Mouse (Mus musculus) retina, adult 2 months (tissue): ENCODE results near the gene Nav1.

Source experiments
- DNase-seq: peaks from one replicate; pipeline ENCODE4 v3.0.0-alpha.2; 2012; ENCODE audit warnings: low read depth, low spot score

The Nav1 gene

GRCm38 (mm10) chr1:135617344-135617743 lies 10.2 kb upstream of the Nav1 start:
- no peak for DNase-seq

- DNase-seq, result peak; percentile 71
Measured at GRCm38 (mm10) chr1:135615715-135616641, 8.9 kb upstream of the Nav1 start.

- no peak for DNase-seq
Measured at GRCm38 (mm10) chr1:135609621-135610020, 2.5 kb upstream of the Nav1 start.

- DNase-seq, result no peak
Measured at GRCm38 (mm10) chr1:135606355-135607015, 610 bp downstream of the Nav1 start.

- no peak for DNase-seq
Measured at GRCm38 (mm10) chr1:135605530-135605929, 1.6 kb downstream of the Nav1 start.

GRCm38 (mm10) chr1:135604361-135605052 lies 2.6 kb downstream of the Nav1 start:
- DNase-seq, result no peak

- no peak for DNase-seq
Measured at GRCm38 (mm10) chr1:135603121-135603870, 3.8 kb downstream of the Nav1 start.

- DNase-seq, result no peak
Measured at GRCm38 (mm10) chr1:135600023-135601005, 6.8 kb downstream of the Nav1 start.

- DNase-seq, result no peak
Measured at GRCm38 (mm10) chr1:135598251-135598879, 8.7 kb downstream of the Nav1 start.

GRCm38 (mm10) chr1:135594279-135594903 lies 12.7 kb downstream of the Nav1 start:
- DNase-seq, result no peak

GRCm38 (mm10) chr1:135593560-135594278 lies 13.4 kb downstream of the Nav1 start:
- DNase-seq, result no peak

GRCm38 (mm10) chr1:135590776-135591175 lies 16.3 kb downstream of the Nav1 start:
- DNase-seq, result no peak

GRCm38 (mm10) chr1:135588973-135589372 lies 18.1 kb downstream of the Nav1 start:
- DNase-seq, result no peak

- DNase-seq, result no peak
Measured at GRCm38 (mm10) chr1:135586903-135587302, 20.2 kb downstream of the Nav1 start.

- no peak for DNase-seq
Measured at GRCm38 (mm10) chr1:135585573-135585972, 21.5 kb downstream of the Nav1 start.

- no peak for DNase-seq
Measured at GRCm38 (mm10) chr1:135584587-135585541, 22.2 kb downstream of the Nav1 start.

- no peak for DNase-seq
Measured at GRCm38 (mm10) chr1:135583678-135584515, 23.2 kb downstream of the Nav1 start.
